Mouse (Mus musculus) liver, embryonic 12.5 days (tissue): ENCODE data around the gene Plcb4. TPM values are rescaled to one million over a fixed set of nuclear protein-coding genes. Genes with fewer than 3 reads are reported as not detected.

Source experiments
- ATAC-seq: fragments of 200-750 bp; cut with Nextera tagmentation; 2 replicates; pipeline ENCODE4 v1.8.0; 2017; ENCODE audit warnings: moderate number of reproducible peaks, mild to moderate bottlenecking, moderate library complexity
- H3K27ac ChIP-seq: fragments of 300-500 bp; sonication (generic); 2 replicates; pipeline ENCODE4 v1.5.1; 2016; ENCODE audit warnings: mild to moderate bottlenecking
- H3K27me3 ChIP-seq: fragments of 300-500 bp; sonication (generic); replicated peaks from 2 replicates; pipeline ENCODE4 v1.6.1; 2016; ENCODE audit warnings: mild to moderate bottlenecking, moderate library complexity
- H3K36me3 ChIP-seq: fragments of 300-500 bp; sonication (generic); 2 replicates; pipeline ENCODE4 v1.6.1; 2016; ENCODE audit warnings: mild to moderate bottlenecking, moderate library complexity
- H3K4me1 ChIP-seq: fragments of 300-500 bp; sonication (generic); 2 replicates; pipeline ENCODE4 v1.6.1; 2016
- H3K4me2 ChIP-seq: fragments of 300-500 bp; sonication (generic); 2 replicates; pipeline ENCODE4 v1.6.1; 2016; ENCODE audit warnings: mild to moderate bottlenecking, moderate library complexity
- H3K4me3 ChIP-seq: fragments of 300-500 bp; sonication (generic); 2 replicates; pipeline ENCODE4 v1.5.1; 2016; ENCODE audit warnings: mild to moderate bottlenecking, moderate library complexity
- H3K9ac ChIP-seq: fragments of 300-500 bp; sonication (generic); 2 replicates; pipeline ENCODE4 v1.6.1; 2016; ENCODE audit warnings: mild to moderate bottlenecking, moderate library complexity
- H3K9me3 ChIP-seq: fragments of 300-500 bp; sonication (generic); replicated peaks from 2 replicates; pipeline ENCODE4 v1.6.1; 2016; ENCODE audit warnings: mild to moderate bottlenecking, moderate library complexity
- WGBS: fragments of 180-500 bp; shearing (Covaris S2); methylation state at CpG from one replicate; pipeline ENCODE4 v1.1.7; 2016; ENCODE audit not compliant: insufficient replicate concordance; 5-methylcytosine and 5-hydroxymethylcytosine counted together
- polyA plus RNA-seq: library from polyadenylated mRNA; unstranded; fragments of >200 nt; fragmentation: Nextera tagmentation; extraction: Ambion mirVana; gene quantifications from 2 replicates; pipeline ENCODE4 v1.2.1, GENCODE M21; 2016

The Plcb4 gene
- polyA plus RNA-seq, 1 experiment from 2014 or later = 5.8 TPM

GRCm38 (mm10) chr2:135748441-135748840 lies 89.6 kb downstream of the Plcb4 start:
- H3K9ac ChIP-seq = no peak overlapping the region
- 0 out of 2 replicates have a peak, but pooled peaks cover 3% of the 10 kb centered on the region for H3K4me1 ChIP-seq
- no peaks in the 10 kb centered on the region for H3K36me3 ChIP-seq
- no peak for ATAC-seq
- 72% methylated on average over 5 of the region's 5 CpGs for WGBS
- no peak overlapping the region for H3K27ac ChIP-seq
- H3K9me3 ChIP-seq = no peaks in the 10 kb centered on the region
- no peak overlapping the region for H3K4me3 ChIP-seq
- no peak overlapping the region for H3K4me2 ChIP-seq
- H3K27me3 ChIP-seq = no peaks in the 10 kb centered on the region

- H3K27ac ChIP-seq = no peak overlapping the region
- no peaks in the 10 kb centered on the region for H3K9me3 ChIP-seq
- WGBS = 79% methylated on average over 15 of the region's 15 CpGs
- H3K4me3 ChIP-seq = no peak overlapping the region
- H3K4me1 ChIP-seq = 0 out of 2 replicates have a peak, but pooled peaks cover 3% of the 10 kb centered on the region
- no peaks in the 10 kb centered on the region for H3K27me3 ChIP-seq
- no peak overlapping the region for H3K9ac ChIP-seq
- no peaks in the 10 kb centered on the region for H3K36me3 ChIP-seq
- no peak overlapping the region for H3K4me2 ChIP-seq
- ATAC-seq = no peak
Measured at GRCm38 (mm10) chr2:135749606-135750005, 90.8 kb downstream of the Plcb4 start.

GRCm38 (mm10) chr2:135750748-135751147 lies 91.9 kb downstream of the Plcb4 start:
- no peak overlapping the region for H3K9ac ChIP-seq
- no peaks in the 10 kb centered on the region for H3K9me3 ChIP-seq
- no peak for ATAC-seq
- no peak overlapping the region for H3K4me3 ChIP-seq
- no peaks in the 10 kb centered on the region for H3K27me3 ChIP-seq
- 27% methylated on average over 5 of the region's 5 CpGs for WGBS
- H3K36me3 ChIP-seq = no peaks in the 10 kb centered on the region
- no peak overlapping the region for H3K4me2 ChIP-seq
- no peak overlapping the region for H3K27ac ChIP-seq
- 0 out of 2 replicates have a peak, but pooled peaks cover 3% of the 10 kb centered on the region for H3K4me1 ChIP-seq

GRCm38 (mm10) chr2:135755792-135756191 lies 97.0 kb downstream of the Plcb4 start:
- Histone ChIP-seq H3K27me3 (no peaks in the 10 kb centered on the region), H3K9me3 (no peaks in the 10 kb centered on the region), H3K9ac (no peak overlapping the region), H3K4me1 (0 out of 2 replicates have a peak, but pooled peaks cover 1% of the 10 kb centered on the region), H3K4me3 (no peak overlapping the region), H3K36me3 (no peaks in the 10 kb centered on the region), H3K4me2 (no peak overlapping the region), H3K27ac (no peak overlapping the region)
- WGBS = 65% methylated on average over 5 of the region's 5 CpGs
- no peak for ATAC-seq

- Histone ChIP-seq H3K27me3 (no peaks in the 10 kb centered on the region), H3K4me3 (no peak overlapping the region), H3K9me3 (no peaks in the 10 kb centered on the region), H3K9ac (no peak overlapping the region), H3K4me1 (0 out of 2 replicates have a peak, but pooled peaks cover 7% of the 10 kb centered on the region), H3K36me3 (no peaks in the 10 kb centered on the region), H3K27ac (no peak overlapping the region), H3K4me2 (no peak overlapping the region)
- no peak for ATAC-seq
- 81% methylated on average over 3 of the region's 3 CpGs for WGBS
Measured at GRCm38 (mm10) chr2:135757478-135757877, 98.7 kb downstream of the Plcb4 start.

- Histone ChIP-seq H3K9ac (no peak overlapping the region), H3K4me1 (0 out of 2 replicates have a peak, but pooled peaks cover 7% of the 10 kb centered on the region), H3K4me2 (no peak overlapping the region), H3K4me3 (no peak overlapping the region), H3K27ac (no peak overlapping the region), H3K9me3 (no peaks in the 10 kb centered on the region), H3K36me3 (no peaks in the 10 kb centered on the region), H3K27me3 (no peaks in the 10 kb centered on the region)
- ATAC-seq = no peak
- 81% methylated on average over 6 of the region's 6 CpGs for WGBS
Measured at GRCm38 (mm10) chr2:135759499-135760095, 100.8 kb downstream of the Plcb4 start.

GRCm38 (mm10) chr2:135761226-135761802 lies 102.5 kb downstream of the Plcb4 start:
- H3K4me3 ChIP-seq = no peak overlapping the region
- no peak for ATAC-seq
- H3K4me2 ChIP-seq = no peak overlapping the region
- WGBS = 62% methylated on average over 8 of the region's 8 CpGs
- H3K27me3 ChIP-seq = no peaks in the 10 kb centered on the region
- H3K9me3 ChIP-seq = no peaks in the 10 kb centered on the region
- H3K36me3 ChIP-seq = no peaks in the 10 kb centered on the region
- H3K9ac ChIP-seq = no peak overlapping the region
- 0 out of 2 replicates have a peak, but pooled peaks cover 7% of the 10 kb centered on the region for H3K4me1 ChIP-seq
- H3K27ac ChIP-seq = no peak overlapping the region

GRCm38 (mm10) chr2:135764706-135765105 lies 105.9 kb downstream of the Plcb4 start:
- no peaks in the 10 kb centered on the region for H3K9me3 ChIP-seq
- H3K36me3 ChIP-seq = no peaks in the 10 kb centered on the region
- no peak overlapping the region for H3K27ac ChIP-seq
- ATAC-seq = no peak
- WGBS = 66% methylated on average over 8 of the region's 8 CpGs
- H3K4me1 ChIP-seq = 0 out of 2 replicates have a peak, but pooled peaks cover 7% of the 10 kb centered on the region
- no peaks in the 10 kb centered on the region for H3K27me3 ChIP-seq
- H3K9ac ChIP-seq = no peak overlapping the region
- H3K4me2 ChIP-seq = no peak overlapping the region
- H3K4me3 ChIP-seq = no peak overlapping the region

GRCm38 (mm10) chr2:135766471-135767063 lies 107.8 kb downstream of the Plcb4 start:
- H3K9me3 ChIP-seq = no peaks in the 10 kb centered on the region
- no peaks in the 10 kb centered on the region for H3K36me3 ChIP-seq
- ATAC-seq = no peak
- H3K4me3 ChIP-seq = no peak overlapping the region
- 0 out of 2 replicates have a peak, but pooled peaks cover under 1% of the 10 kb centered on the region for H3K4me1 ChIP-seq
- H3K27me3 ChIP-seq = no peaks in the 10 kb centered on the region
- no peak overlapping the region for H3K9ac ChIP-seq
- WGBS = 70% methylated on average over 6 of the region's 6 CpGs
- no peak overlapping the region for H3K27ac ChIP-seq
- no peak overlapping the region for H3K4me2 ChIP-seq

GRCm38 (mm10) chr2:135767535-135767934 lies 108.7 kb downstream of the Plcb4 start:
- H3K9me3 ChIP-seq = no peaks in the 10 kb centered on the region
- H3K36me3 ChIP-seq = no peaks in the 10 kb centered on the region
- no peaks in the 10 kb centered on the region for H3K4me1 ChIP-seq
- no peak for ATAC-seq
- no peak overlapping the region for H3K9ac ChIP-seq
- H3K27me3 ChIP-seq = no peaks in the 10 kb centered on the region
- H3K4me3 ChIP-seq = no peak overlapping the region
- no peak overlapping the region for H3K27ac ChIP-seq
- 76% methylated on average over 5 of the region's 5 CpGs for WGBS
- no peak overlapping the region for H3K4me2 ChIP-seq

GRCm38 (mm10) chr2:135769701-135770100 lies 110.9 kb downstream of the Plcb4 start:
- 78% methylated on average over 8 of the region's 8 CpGs for WGBS

GRCm38 (mm10) chr2:135770226-135770625 lies 111.4 kb downstream of the Plcb4 start:
- WGBS = 82% methylated on average over 9 of the region's 9 CpGs
- Histone ChIP-seq H3K36me3 (no peaks in the 10 kb centered on the region), H3K9me3 (no peaks in the 10 kb centered on the region), H3K27me3 (no peaks in the 10 kb centered on the region), H3K4me3 (no peak overlapping the region), H3K4me1 (0 out of 2 replicates have a peak, but pooled peaks cover 3% of the 10 kb centered on the region), H3K4me2 (no peak overlapping the region), H3K27ac (no peak overlapping the region), H3K9ac (no peak overlapping the region)
- no peak for ATAC-seq

More at GRCm38 (mm10) chr2:135769701-135770100, 110.9 kb downstream of the Plcb4 start:
- Histone ChIP-seq H3K4me2 (no peak overlapping the region), H3K4me3 (no peak overlapping the region), H3K9ac (no peak overlapping the region), H3K4me1 (0 out of 2 replicates have a peak, but pooled peaks cover 3% of the 10 kb centered on the region), H3K27ac (no peak overlapping the region), H3K9me3 (no peaks in the 10 kb centered on the region), H3K36me3 (no peaks in the 10 kb centered on the region), H3K27me3 (no peaks in the 10 kb centered on the region)
- ATAC-seq = no peak
